Mouse (Mus musculus): ENCODE results near the gene Zfp646.

DNA sequence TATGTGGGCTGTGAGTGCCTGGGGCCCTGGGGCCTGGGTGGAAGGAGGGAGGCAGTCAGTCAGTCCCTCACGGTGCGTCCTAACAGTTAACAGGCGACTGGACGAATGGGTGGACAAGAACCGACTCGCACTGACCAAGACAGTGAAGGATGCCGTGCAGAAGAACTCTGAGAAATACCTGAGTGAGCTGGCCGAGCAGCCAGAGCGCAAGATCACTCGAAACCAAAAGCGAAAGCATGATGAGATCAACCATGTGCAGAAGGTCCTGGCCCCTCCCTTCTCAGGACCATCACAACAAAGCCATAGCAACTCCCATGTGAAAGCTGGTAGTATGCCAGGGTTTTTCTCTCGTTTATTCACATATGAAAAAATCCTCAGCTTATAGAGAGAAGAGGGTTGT lies 39.3 kb downstream of the Zfp646 start:
- TF ChIP-seq CTCF (IDR thresholded peaks at IDR 0.05; ENCODE audit: low read depth) (no peak), EP300 (IDR thresholded peaks at IDR 0.05; ENCODE audit: low read depth) (no peak)
